Mouse (Mus musculus) cerebellum, adult 2 months (tissue): ENCODE results near the gene Ppm1m.

Experiments
- CTCF ChIP-seq: fragments of 200-500 bp; IDR thresholded peaks from 2 replicates; pipeline ENCODE4 v1.5.1; 2011; ENCODE audit warnings: low read depth, mild to moderate bottlenecking, control low read depth, low read length, moderate library complexity, borderline replicate concordance; ENCODE audit not compliant: insufficient read depth
- POLR2A ChIP-seq: fragments of 200-500 bp; IDR thresholded peaks from 2 replicates; pipeline ENCODE4 v1.6.1; 2011; ENCODE audit warnings: low read length, control low read depth, borderline replicate concordance; ENCODE audit not compliant: insufficient read depth

- TF ChIP-seq POLR2A (no peak), CTCF (no peak)
Measured at GRCm38 (mm10) chr9:106148541-106149398, 50.8 kb downstream of the Ppm1m start.
